Mouse (Mus musculus): Measurements from ENCODE around the gene Trappc6a.

Gene Trappc6a

GRCm38 (mm10) chr7:19563884-19564283 is 55.7 kb downstream of the Trappc6a start:
- no peak for DNase-seq

GRCm38 (mm10) chr7:19564455-19564854 is 56.3 kb downstream of the Trappc6a start:
- DNase-seq = no peak

Data from retina, postnatal 1 day (tissue).